Mouse (Mus musculus): Measurements from ENCODE around the gene Hist1h1b. TPM values are rescaled to one million over a fixed set of nuclear protein-coding genes. Genes with fewer than 3 reads are reported as not detected.

Hist1h1b gene
- polyA plus RNA-seq, 1 experiment from 2014 or later: not detected

Other genes starting within 250 kb of the Hist1h1b start
- 3.0 to 3.6 TPM (median 3.4 TPM) in 3 replicates for gene Zkscan8, start 249.5 kb downstream of the Hist1h1b start, polyA plus RNA-seq (2018)
- gene Olfr1366, start 237.8 kb downstream of the Hist1h1b start, polyA plus RNA-seq (2018): not detected in 3 replicates
- gene Olfr1535, start 220.7 kb downstream of the Hist1h1b start, polyA plus RNA-seq (2018): not detected in 3 replicates
- not detected in 3 replicates for gene Olfr1364, start 198.9 kb downstream of the Hist1h1b start, polyA plus RNA-seq (2018)
- gene Olfr1362, start 166.6 kb downstream of the Hist1h1b start, polyA plus RNA-seq (2018): not detected in 3 replicates
- gene Olfr11, start 138.1 kb downstream of the Hist1h1b start, polyA plus RNA-seq (2018): not detected in 3 replicates
- not detected in 3 replicates for gene Olfr1361, start 117.2 kb downstream of the Hist1h1b start, polyA plus RNA-seq (2018)
- not detected in 3 replicates for gene Olfr1360, start 103.2 kb downstream of the Hist1h1b start, polyA plus RNA-seq (2018)
- gene Olfr1359, start 82.5 kb downstream of the Hist1h1b start, polyA plus RNA-seq (2018): not detected in 3 replicates
- not detected in 3 replicates for gene Hist1h2bl, start 64.5 kb downstream of the Hist1h1b start, polyA plus RNA-seq (2018)
- gene Hist1h2ai, start 64.2 kb downstream of the Hist1h1b start, polyA plus RNA-seq (2018): not detected in 3 replicates
- 1.6 TPM in 1 of 3 replicates, not detected in the others for gene Hist1h3h, start 63.0 kb downstream of the Hist1h1b start, polyA plus RNA-seq (2018)
- not detected in 3 replicates for gene Hist1h2bm, start 58.6 kb downstream of the Hist1h1b start, polyA plus RNA-seq (2018)
- gene Hist1h4j, start 45.6 kb downstream of the Hist1h1b start, polyA plus RNA-seq (2018): not detected in 3 replicates
- 3.4 to 5.4 TPM in 2 of 3 replicates, not detected in the other for gene Hist1h4k, start 30.1 kb downstream of the Hist1h1b start, polyA plus RNA-seq (2018)
- not detected in 3 replicates for gene Hist1h2ak, start 26.8 kb downstream of the Hist1h1b start, polyA plus RNA-seq (2018)
- gene Hist1h2bn, start 26.5 kb downstream of the Hist1h1b start, polyA plus RNA-seq (2018): 1.4 TPM in 1 of 3 replicates, not detected in the others
- gene Hist1h3i, start 2.7 kb upstream of the Hist1h1b start, polyA plus RNA-seq (2018): not detected in 3 replicates
- not detected in 3 replicates for gene Hist1h2an, start 6.6 kb upstream of the Hist1h1b start, polyA plus RNA-seq (2018)
- not detected in 3 replicates for gene Hist1h2bp, start 6.8 kb upstream of the Hist1h1b start, polyA plus RNA-seq (2018)
- gene Hist1h2bq, start 29.6 kb upstream of the Hist1h1b start, polyA plus RNA-seq (2018): 0.17 to 0.62 TPM in 2 of 3 replicates, not detected in the other
- not detected in 3 replicates for gene Hist1h2ao, start 29.8 kb upstream of the Hist1h1b start, polyA plus RNA-seq (2018)
- gene Hist1h4m, start 31.1 kb upstream of the Hist1h1b start, polyA plus RNA-seq (2018): 1.4 TPM in 1 of 3 replicates, not detected in the others
- not detected in 3 replicates for gene Hist1h4n, start 51.6 kb upstream of the Hist1h1b start, polyA plus RNA-seq (2018)
- gene Hist1h2ap, start 52.9 kb upstream of the Hist1h1b start, polyA plus RNA-seq (2018): 13.7 to 51.2 TPM (median 37.0 TPM) in 3 replicates
- gene Hist1h2br, start 53.1 kb upstream of the Hist1h1b start, polyA plus RNA-seq (2018): 1.1 TPM in 1 of 3 replicates, not detected in the others
- 0.14 TPM in 1 of 3 replicates, not detected in the others for gene Zfp184, start 164.5 kb upstream of the Hist1h1b start, polyA plus RNA-seq (2018)
- not detected in 3 replicates for gene Pom121l2, start 200.6 kb upstream of the Hist1h1b start, polyA plus RNA-seq (2018)
- 0.52 to 2.6 TPM (median 1.3 TPM) in 3 replicates for gene Prss16, start 229.1 kb upstream of the Hist1h1b start, polyA plus RNA-seq (2018)

Data from macrophage (primary cell).